Mouse (Mus musculus) thymus, postnatal 0 days (tissue): ENCODE measurements around the gene Sptan1. TPM values are rescaled to one million over a fixed set of nuclear protein-coding genes. Genes with fewer than 3 reads are reported as not detected.
A peak's percentile ranks its signal among the peaks of the same experiment; 100 is the strongest.

Source experiments
- DNase-seq: peaks from one replicate; pipeline ENCODE4 v3.0.0-alpha.2; 2015; ENCODE audit warnings: low spot score
- polyA plus RNA-seq: library from polyadenylated mRNA; unstranded; fragments of >200 nt; fragmentation: Nextera tagmentation; extraction: Ambion mirVana; gene quantifications from 2 replicates; pipeline ENCODE4 v1.2.1, GENCODE M21; 2015

Gene Sptan1
- polyA plus RNA-seq, 1 experiment from 2014 or later = 47.5 TPM

GRCm38 (mm10) chr2:30058418-30058817, 93.1 kb downstream of the Sptan1 start:
- no peak for DNase-seq

DNA sequence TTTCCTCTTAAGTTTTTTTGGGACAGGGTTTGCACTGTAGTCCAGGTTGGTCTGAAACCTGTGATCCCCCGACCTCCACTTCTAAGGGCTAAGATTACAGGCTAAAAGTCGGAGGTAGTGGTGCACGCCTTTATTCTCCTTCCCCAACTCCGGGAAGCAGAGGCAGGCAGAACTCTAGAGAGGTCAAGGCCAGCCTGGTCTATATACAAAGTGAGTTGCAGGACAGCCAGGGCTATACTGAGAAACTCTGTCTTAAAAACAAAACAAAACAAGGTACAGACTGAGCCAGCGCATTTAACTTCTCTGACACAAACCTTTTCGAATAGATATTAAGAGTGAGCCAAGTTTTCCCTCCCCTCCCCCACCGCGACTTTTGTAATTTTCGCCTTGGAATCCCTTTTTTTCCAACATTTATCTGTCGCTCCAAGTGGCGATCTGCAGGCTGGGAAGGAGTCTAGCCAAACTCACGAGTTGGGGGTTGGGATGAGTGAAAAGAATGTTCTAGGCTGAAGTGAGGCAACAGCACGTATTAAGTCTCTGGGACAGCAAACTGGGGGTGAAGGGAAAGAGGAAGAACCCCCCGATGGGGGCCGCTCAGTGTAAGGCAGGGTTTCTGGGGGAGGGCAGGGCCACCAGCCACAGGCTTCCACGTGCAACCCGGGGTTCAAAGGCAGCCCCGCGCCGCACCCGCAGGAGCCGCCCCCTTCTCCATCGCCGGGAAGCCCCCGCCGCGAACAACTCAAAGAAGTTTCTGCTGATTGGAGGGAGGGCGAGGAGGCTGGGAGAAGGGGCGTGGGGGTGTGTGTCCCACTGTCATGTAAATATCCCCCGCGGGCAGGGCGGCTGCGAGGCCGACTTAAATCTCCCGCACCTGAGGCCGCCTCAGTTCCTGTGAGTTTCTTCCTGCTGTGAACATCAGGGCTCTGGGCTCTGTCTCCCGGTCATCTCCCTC, 96.1 kb downstream of the Sptan1 start:
- peak; percentile 71 for DNase-seq

DNA sequence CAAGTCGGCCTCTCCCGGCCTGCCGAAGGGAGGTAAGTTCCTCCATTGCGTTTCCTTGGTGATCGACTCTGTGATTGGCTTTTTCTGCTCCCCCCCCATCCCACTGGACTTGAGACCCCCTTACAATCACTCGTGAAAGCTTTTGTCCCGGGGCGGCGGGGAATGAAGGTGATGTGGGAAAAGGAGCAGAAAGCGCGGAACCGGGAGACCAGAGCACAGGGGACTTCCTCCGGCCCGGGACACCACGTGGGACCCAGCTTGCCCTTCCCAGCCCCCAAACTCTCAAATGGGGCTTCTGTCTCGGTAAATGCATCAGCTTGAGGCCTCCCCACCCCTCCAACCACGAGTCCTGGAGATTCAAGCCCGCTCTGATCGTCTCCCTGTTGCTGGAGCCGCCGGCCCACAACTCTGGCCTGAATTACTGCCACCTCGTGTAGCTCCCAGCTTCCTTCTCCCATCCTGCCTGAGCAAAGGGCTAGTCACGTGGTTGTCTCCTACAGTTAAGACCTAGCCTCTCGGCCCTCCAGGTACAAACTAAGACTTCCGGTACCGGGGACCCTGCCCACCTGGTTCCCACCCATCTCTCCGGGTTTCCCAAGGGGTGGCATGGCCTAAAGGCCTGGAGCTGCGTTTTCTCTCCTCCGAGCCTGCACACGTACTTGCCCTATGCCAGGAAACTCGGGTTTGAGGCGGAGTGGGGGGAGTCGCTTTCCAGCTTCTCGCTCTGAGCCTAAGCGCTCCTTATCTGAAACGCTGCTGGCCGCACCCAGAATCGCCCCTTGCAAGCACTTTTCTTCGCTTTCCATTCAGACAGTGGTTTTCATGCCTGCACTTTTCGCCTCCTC, 97.1 kb downstream of the Sptan1 start:
- DNase-seq = peak; percentile 45

GRCm38 (mm10) chr2:30063235-30063634, 97.9 kb downstream of the Sptan1 start:
- no peak for DNase-seq

DNA sequence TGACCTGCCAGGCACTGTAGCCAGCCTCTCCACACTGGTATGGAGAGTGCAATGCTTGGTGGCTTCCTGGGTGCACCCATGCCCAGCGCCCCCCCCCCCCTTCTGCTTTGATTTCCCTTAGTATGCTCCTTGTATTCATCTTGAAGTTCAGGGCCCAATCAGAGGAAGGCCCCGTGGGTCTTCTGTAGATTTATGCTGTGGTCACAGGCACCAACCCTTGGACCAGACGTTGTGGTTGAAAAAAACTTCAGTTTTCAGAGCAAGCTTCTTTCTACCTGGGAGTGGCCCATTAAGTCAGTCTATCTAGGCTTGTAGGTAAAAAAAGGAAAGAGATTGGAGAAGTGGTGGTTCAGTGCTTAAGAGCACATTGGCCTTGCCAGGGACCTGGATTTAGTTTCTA, 98.4 kb downstream of the Sptan1 start:
- DNase-seq = no peak

DNA sequence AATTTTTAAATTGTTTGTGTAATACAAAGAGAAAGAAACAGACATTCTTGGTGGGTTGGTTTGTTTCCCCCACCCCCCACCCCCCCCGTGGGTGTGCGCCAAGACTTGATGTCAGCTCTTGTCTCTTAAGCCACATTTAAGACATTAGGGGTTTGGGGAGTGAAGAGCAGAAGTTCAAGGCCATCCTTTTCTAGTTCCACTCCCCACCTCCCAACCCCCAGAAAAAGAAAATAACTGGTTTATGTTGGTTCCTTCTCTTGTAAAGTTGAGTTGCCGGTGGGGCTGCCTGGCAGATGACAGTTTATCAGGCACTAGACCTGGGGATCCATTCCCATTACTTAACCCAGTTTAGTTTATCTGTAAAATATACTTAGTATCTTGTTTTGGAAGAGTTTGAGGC, 98.9 kb downstream of the Sptan1 start:
- DNase-seq = no peak

GRCm38 (mm10) chr2:30066046-30066901, 100.9 kb downstream of the Sptan1 start:
- DNase-seq = peak; percentile 94

GRCm38 (mm10) chr2:30067031-30067888, 101.9 kb downstream of the Sptan1 start:
- peak; percentile 55 for DNase-seq

- DNase-seq = no peak
Observed at GRCm38 (mm10) chr2:30067962-30068361, 102.6 kb downstream of the Sptan1 start.

DNA sequence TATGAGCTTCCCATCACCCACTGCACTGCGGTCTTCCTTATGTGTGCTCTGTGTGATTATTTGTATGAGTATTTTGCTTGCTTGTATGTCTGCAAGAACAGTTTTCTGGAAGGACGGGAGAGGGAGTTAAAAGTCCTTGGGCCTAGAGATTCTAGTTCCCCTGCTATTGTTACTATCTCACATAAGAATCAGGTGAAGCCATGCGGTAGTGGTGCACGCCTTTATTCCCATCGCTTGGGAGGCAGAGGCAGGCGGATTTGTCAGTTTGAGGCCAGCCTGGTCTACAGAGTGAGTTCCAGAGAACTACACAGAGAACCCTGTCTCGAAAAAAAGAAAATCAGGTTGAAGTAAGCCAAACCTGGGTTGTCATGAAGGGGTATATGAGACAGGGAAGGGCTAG, 107.5 kb downstream of the Sptan1 start:
- DNase-seq = no peak

GRCm38 (mm10) chr2:30073285-30073684, 107.9 kb downstream of the Sptan1 start:
- DNase-seq = no peak

- no peak for DNase-seq
Observed at GRCm38 (mm10) chr2:30075625-30076024, 110.3 kb downstream of the Sptan1 start.

- DNase-seq = no peak
Observed at GRCm38 (mm10) chr2:30076439-30076838, 111.1 kb downstream of the Sptan1 start.

GRCm38 (mm10) chr2:30076959-30077358, 111.6 kb downstream of the Sptan1 start:
- no peak for DNase-seq

- DNase-seq = peak; percentile 85
Observed at GRCm38 (mm10) chr2:30077502-30078348, 112.4 kb downstream of the Sptan1 start, which contains the start of gene Pkn3. Gene Pkn3 (plus strand): TSS chr2:30077684.

DNA sequence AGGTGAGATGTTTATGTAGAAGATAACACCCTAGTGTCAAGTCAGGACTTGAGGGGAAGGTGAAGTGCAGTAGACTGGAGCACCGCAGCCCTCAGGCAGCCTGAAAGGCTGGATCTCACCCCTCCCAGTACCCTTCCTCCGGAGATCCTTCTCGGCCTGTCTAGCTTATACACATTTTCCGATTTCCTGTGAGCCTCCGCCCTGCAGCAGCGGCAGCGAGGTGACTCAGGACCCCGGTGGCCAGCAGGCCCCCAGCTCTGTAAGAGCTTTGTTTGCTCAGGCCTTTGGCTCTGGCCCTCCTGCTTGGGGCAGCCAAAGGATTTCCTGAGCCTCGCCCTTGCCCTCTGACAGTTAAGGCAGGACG, 113.0 kb downstream of the Sptan1 start:
- DNase-seq = no peak

- DNase-seq = peak; percentile 31
Observed at GRCm38 (mm10) chr2:30078760-30079159, 113.4 kb downstream of the Sptan1 start.

DNA sequence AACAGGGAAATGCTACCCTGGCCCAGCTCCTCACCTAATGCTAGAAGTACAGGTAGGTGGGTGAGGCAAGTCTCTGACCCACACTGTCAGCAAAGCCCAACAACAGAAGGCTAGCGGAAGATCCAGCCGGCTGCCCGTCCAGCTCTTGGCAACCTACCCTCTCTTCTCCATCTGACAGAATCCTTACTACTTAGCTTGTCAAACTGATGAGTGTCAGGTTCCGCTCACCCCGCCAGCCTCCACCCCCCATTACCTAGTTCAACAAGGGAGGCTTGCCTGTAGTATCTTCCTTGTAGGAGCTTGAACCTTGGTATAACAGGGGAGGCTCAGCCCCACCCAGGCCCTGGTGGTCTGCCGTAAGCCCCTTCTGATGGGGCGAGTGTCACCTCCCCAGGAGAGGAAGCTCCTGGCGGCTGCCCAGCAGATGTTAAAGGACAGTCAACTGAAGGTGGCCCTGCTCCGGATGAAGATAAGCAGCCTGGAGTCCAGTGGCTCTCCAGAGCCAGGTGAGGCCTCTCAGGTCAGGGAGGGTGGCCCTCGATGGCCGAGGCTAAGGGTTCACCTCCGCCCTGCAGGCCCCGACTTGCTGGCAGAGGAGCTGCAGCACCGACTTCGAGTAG, 114.9 kb downstream of the Sptan1 start:
- DNase-seq = no peak
